Mouse (Mus musculus) heart, postnatal 14 days (tissue): ENCODE results near the gene Casp12. TPM values are rescaled to one million over a fixed set of nuclear protein-coding genes. Genes with fewer than 3 reads are reported as not detected.

Experiments
- total RNA-seq, 2 experiments: library from RNA; stranded (reverse); gene quantifications; 2 replicates each; pipeline ENCODE4 v1.2.3; 2021

The Casp12 gene
- total RNA-seq, 2 experiments from 2014 or later: 5.6 to 7.0 TPM

Other genes with a start within 250 kb of the Casp12 start
- gene Casp1, start 46.9 kb upstream of the Casp12 start, total RNA-seq: under 1 TPM; 0.48 to 1.00 TPM
- 1 to 10 TPM; 2.2 to 2.6 TPM for gene Casp4, start 36.6 kb upstream of the Casp12 start, total RNA-seq